Mouse (Mus musculus) hindbrain, embryonic 12.5 days (tissue): ENCODE data around the gene Spata4. TPM values are rescaled to one million over a fixed set of nuclear protein-coding genes. Genes with fewer than 3 reads are reported as not detected.
A peak's percentile ranks its signal among the peaks of the same experiment; 100 is the strongest.

ENCODE experiments used
- ATAC-seq: fragments of 200-750 bp; cut with Nextera tagmentation; 2 replicates; pipeline ENCODE4 v1.8.0; 2017; ENCODE audit warnings: moderate TSS enrichment; ENCODE audit not compliant: low FRiP score
- H3K27ac ChIP-seq: fragments of 300-500 bp; sonication (generic); 2 replicates; pipeline ENCODE4 v1.5.1; 2016; ENCODE audit warnings: mild to moderate bottlenecking
- H3K27me3 ChIP-seq: fragments of 300-500 bp; sonication (generic); 2 replicates; pipeline ENCODE4 v1.6.1; 2016; ENCODE audit warnings: mild to moderate bottlenecking
- H3K36me3 ChIP-seq: fragments of 300-500 bp; sonication (generic); 2 replicates; pipeline ENCODE4 v1.6.1; 2016; ENCODE audit warnings: mild to moderate bottlenecking
- H3K4me1 ChIP-seq: fragments of 300-500 bp; sonication (generic); 2 replicates; pipeline ENCODE4 v1.6.1; 2016
- H3K4me2 ChIP-seq: fragments of 300-500 bp; sonication (generic); replicated peaks from 2 replicates; pipeline ENCODE4 v1.6.1; 2016; ENCODE audit warnings: mild to moderate bottlenecking
- H3K4me3 ChIP-seq: fragments of 300-500 bp; sonication (generic); 2 replicates; pipeline ENCODE4 v1.5.1; 2016; ENCODE audit warnings: mild to moderate bottlenecking
- H3K9ac ChIP-seq: fragments of 300-500 bp; sonication (generic); 2 replicates; pipeline ENCODE4 v1.6.1; 2016; ENCODE audit warnings: mild to moderate bottlenecking, moderate library complexity
- H3K9me3 ChIP-seq: fragments of 300-500 bp; sonication (generic); replicated peaks from 2 replicates; pipeline ENCODE4 v1.6.1; 2016; ENCODE audit warnings: mild to moderate bottlenecking
- WGBS: fragments of 180-500 bp; shearing (Covaris S2); methylation state at CpG from one replicate; pipeline ENCODE4 v1.1.7; 2016; 5-methylcytosine and 5-hydroxymethylcytosine counted together
- polyA plus RNA-seq: library from polyadenylated mRNA; unstranded; fragments of >200 nt; fragmentation: Nextera tagmentation; extraction: Ambion mirVana; gene quantifications from 2 replicates; pipeline ENCODE4 v1.2.1, GENCODE M21; 2016

The Spata4 gene
- 0.44 TPM in 1 of 2 replicates, not detected in the other for polyA plus RNA-seq

- peak; percentile 95 for ATAC-seq
- H3K27ac ChIP-seq = no peak within 1 kb of the TSS
Measured at GRCm38 (mm10) chr8:54600671-54601251, at the start of gene Spata4. Gene Spata4, plus strand, starts transcription at chr8:54600781.

GRCm38 (mm10) chr8:54554921-54555320, 45.7 kb upstream of the Spata4 start:
- WGBS = 87% methylated on average over 2 of the region's 2 CpGs
- Histone ChIP-seq H3K4me3 (no peak overlapping the region), H3K36me3 (no peaks in the 10 kb centered on the region), H3K27me3 (no peaks in the 10 kb centered on the region), H3K27ac (no peak overlapping the region), H3K9ac (no peak overlapping the region), H3K4me2 (no peak overlapping the region), H3K4me1 (no peaks in the 10 kb centered on the region), H3K9me3 (no peaks in the 10 kb centered on the region)
- no peak for ATAC-seq

More at GRCm38 (mm10) chr8:54600671-54601251, at the start of gene Spata4:
- Histone ChIP-seq H3K36me3 (no peaks in the 10 kb centered on the region), H3K4me1 (peaks cover 7% of the 10 kb centered on the region; the same call in 1 of the 2 replicates), H3K4me3 (peak within 1 kb of the TSS; percentile 32), H3K27me3 (no peaks in the 10 kb centered on the region), H3K9ac (0 out of 2 replicates have a peak within 1 kb of the TSS, but pooled peaks have one; percentile 36), H3K4me2 (peak within 1 kb of the TSS; percentile 56), H3K9me3 (no peaks in the 10 kb centered on the region)
- WGBS = 8% methylated on average over 21 of the region's 21 CpGs

GRCm38 (mm10) chr8:54562137-54562536, 38.4 kb upstream of the Spata4 start:
- H3K9ac ChIP-seq = no peak overlapping the region
- WGBS = 81% methylated on average over 4 of the region's 4 CpGs
- no peaks in the 10 kb centered on the region for H3K9me3 ChIP-seq
- H3K4me1 ChIP-seq = no peaks in the 10 kb centered on the region
- no peak overlapping the region for H3K4me3 ChIP-seq
- no peak for ATAC-seq
- no peaks in the 10 kb centered on the region for H3K27me3 ChIP-seq
- no peak overlapping the region for H3K27ac ChIP-seq
- no peak overlapping the region for H3K4me2 ChIP-seq
- H3K36me3 ChIP-seq = no peaks in the 10 kb centered on the region

GRCm38 (mm10) chr8:54565181-54565580, 35.4 kb upstream of the Spata4 start:
- no peak overlapping the region for H3K4me2 ChIP-seq
- ATAC-seq = no peak
- H3K4me1 ChIP-seq = no peaks in the 10 kb centered on the region
- no peak overlapping the region for H3K4me3 ChIP-seq
- no peak overlapping the region for H3K9ac ChIP-seq
- no peaks in the 10 kb centered on the region for H3K9me3 ChIP-seq
- H3K36me3 ChIP-seq = no peaks in the 10 kb centered on the region
- H3K27me3 ChIP-seq = no peaks in the 10 kb centered on the region
- 84% methylated on average over 1 of the region's 1 CpGs for WGBS
- no peak overlapping the region for H3K27ac ChIP-seq

GRCm38 (mm10) chr8:54565603-54566260, 34.8 kb upstream of the Spata4 start:
- no peak for ATAC-seq

DNA sequence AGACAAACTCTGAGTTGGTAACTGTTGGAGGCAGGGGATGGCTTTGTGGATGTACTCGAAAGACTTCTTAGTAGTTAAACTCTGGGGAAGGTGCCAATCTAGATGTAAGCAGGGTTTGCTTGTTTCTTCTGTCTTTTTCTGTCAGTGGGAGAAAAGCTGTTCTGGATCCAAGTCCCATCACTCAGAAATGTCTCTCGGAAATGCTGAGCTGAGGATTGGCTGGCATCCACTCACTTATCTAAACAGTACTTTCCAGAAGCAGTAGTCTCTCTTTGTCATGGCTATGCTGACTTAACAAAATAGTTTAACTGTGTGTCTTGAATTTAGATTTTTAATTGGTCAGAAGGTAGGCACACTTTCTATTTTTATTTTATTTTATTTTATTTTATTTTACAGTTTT, 33.4 kb upstream of the Spata4 start:
- no peaks in the 10 kb centered on the region for H3K27me3 ChIP-seq
- no peak overlapping the region for H3K9ac ChIP-seq
- no peak overlapping the region for H3K4me3 ChIP-seq
- H3K9me3 ChIP-seq = no peaks in the 10 kb centered on the region
- no peaks in the 10 kb centered on the region for H3K4me1 ChIP-seq
- no peak for ATAC-seq
- no peaks in the 10 kb centered on the region for H3K36me3 ChIP-seq
- WGBS = 77% methylated on average over 2 of the region's 2 CpGs
- no peak overlapping the region for H3K27ac ChIP-seq
- H3K4me2 ChIP-seq = no peak overlapping the region

More at GRCm38 (mm10) chr8:54565603-54566260, 34.8 kb upstream of the Spata4 start:
- Histone ChIP-seq H3K27me3 (no peaks in the 10 kb centered on the region), H3K4me3 (no peak overlapping the region), H3K4me1 (no peaks in the 10 kb centered on the region), H3K4me2 (no peak overlapping the region), H3K9ac (no peak overlapping the region), H3K27ac (no peak overlapping the region), H3K36me3 (no peaks in the 10 kb centered on the region), H3K9me3 (no peaks in the 10 kb centered on the region)
- WGBS = 90% methylated on average over 7 of the region's 7 CpGs

GRCm38 (mm10) chr8:54570618-54571609, 29.7 kb upstream of the Spata4 start:
- H3K4me1 ChIP-seq = no peaks in the 10 kb centered on the region
- H3K27ac ChIP-seq = no peak overlapping the region
- ATAC-seq = no peak
- H3K36me3 ChIP-seq = no peaks in the 10 kb centered on the region
- H3K4me2 ChIP-seq = no peak overlapping the region
- H3K9me3 ChIP-seq = no peaks in the 10 kb centered on the region
- 76% methylated on average over 15 of the region's 15 CpGs for WGBS
- no peak overlapping the region for H3K9ac ChIP-seq
- no peaks in the 10 kb centered on the region for H3K27me3 ChIP-seq
- no peak overlapping the region for H3K4me3 ChIP-seq

DNA sequence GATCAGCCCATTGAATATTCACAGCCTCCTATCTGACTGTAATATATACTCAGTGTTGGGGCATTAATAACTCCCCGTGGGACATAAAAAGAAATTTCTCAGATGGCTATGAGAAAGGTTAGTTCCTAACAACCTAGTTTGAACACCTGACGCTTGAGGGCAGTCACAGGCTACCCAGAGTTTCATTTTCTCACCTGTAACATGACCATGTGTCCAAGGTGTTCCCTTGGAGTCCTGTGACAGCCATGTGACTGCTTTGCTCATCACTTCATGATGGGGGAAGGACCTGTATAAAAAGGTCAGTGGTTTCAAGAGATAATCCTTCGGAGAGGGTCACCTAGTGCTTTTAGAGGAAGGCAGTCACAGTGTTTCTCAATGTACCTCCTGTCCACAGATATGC, 19.1 kb upstream of the Spata4 start:
- Histone ChIP-seq H3K36me3 (no peaks in the 10 kb centered on the region), H3K9me3 (no peaks in the 10 kb centered on the region), H3K4me1 (no peaks in the 10 kb centered on the region), H3K4me3 (no peak overlapping the region), H3K9ac (no peak overlapping the region), H3K27ac (no peak overlapping the region), H3K27me3 (no peaks in the 10 kb centered on the region), H3K4me2 (no peak overlapping the region)
- WGBS = 83% methylated on average over 3 of the region's 3 CpGs
- no peak for ATAC-seq

DNA sequence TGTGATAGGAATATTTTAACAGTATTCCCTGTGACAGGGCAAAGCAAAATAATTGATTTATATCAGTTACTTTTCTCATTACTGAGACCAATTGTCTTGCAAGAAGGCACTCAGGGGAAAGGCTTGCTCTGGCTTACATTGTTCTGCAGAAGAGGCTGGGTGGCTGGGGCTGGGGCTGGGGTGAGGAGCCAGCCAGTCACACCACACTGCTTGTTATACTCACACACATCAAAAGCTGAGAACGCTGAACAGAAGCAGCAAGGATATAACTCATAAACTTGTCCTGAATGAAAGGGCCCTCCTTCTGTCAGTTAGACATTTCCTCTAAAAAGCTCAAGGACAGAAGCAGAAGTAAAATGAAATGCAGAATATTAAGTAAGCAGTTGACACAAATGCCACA, 17.7 kb upstream of the Spata4 start:
- Histone ChIP-seq H3K4me1 (no peaks in the 10 kb centered on the region), H3K4me3 (no peak overlapping the region), H3K27me3 (no peaks in the 10 kb centered on the region), H3K27ac (no peak overlapping the region), H3K36me3 (no peaks in the 10 kb centered on the region), H3K9ac (no peak overlapping the region), H3K4me2 (no peak overlapping the region), H3K9me3 (no peaks in the 10 kb centered on the region; the same call in 1 of the 2 replicates)
- 67% methylated on average over 1 of the region's 1 CpGs for WGBS
- ATAC-seq = no peak

GRCm38 (mm10) chr8:54594634-54595033, 5.9 kb upstream of the Spata4 start:
- no peak for ATAC-seq
- H3K36me3 ChIP-seq = no peaks in the 10 kb centered on the region
- no peaks in the 10 kb centered on the region for H3K9me3 ChIP-seq
- no peak overlapping the region for H3K27ac ChIP-seq
- H3K4me3 ChIP-seq = no peak overlapping the region
- H3K4me1 ChIP-seq = no peaks in the 10 kb centered on the region
- H3K4me2 ChIP-seq = no peak overlapping the region
- 88% methylated on average over 5 of the region's 5 CpGs for WGBS
- no peaks in the 10 kb centered on the region for H3K27me3 ChIP-seq
- no peak overlapping the region for H3K9ac ChIP-seq

GRCm38 (mm10) chr8:54596051-54596450, 4.5 kb upstream of the Spata4 start:
- H3K4me2 ChIP-seq = no peak overlapping the region
- H3K36me3 ChIP-seq = no peaks in the 10 kb centered on the region
- peaks cover 7% of the 10 kb centered on the region; the same call in 1 of the 2 replicates for H3K4me1 ChIP-seq
- H3K27me3 ChIP-seq = no peaks in the 10 kb centered on the region
- no peak overlapping the region for H3K27ac ChIP-seq
- no peaks in the 10 kb centered on the region for H3K9me3 ChIP-seq
- 48% methylated on average over 2 of the region's 2 CpGs for WGBS
- no peak overlapping the region for H3K4me3 ChIP-seq
- no peak overlapping the region for H3K9ac ChIP-seq
- no peak for ATAC-seq

GRCm38 (mm10) chr8:54596940-54597339, 3.6 kb upstream of the Spata4 start:
- no peak overlapping the region for H3K4me3 ChIP-seq
- H3K9me3 ChIP-seq = no peaks in the 10 kb centered on the region
- no peaks in the 10 kb centered on the region for H3K36me3 ChIP-seq
- ATAC-seq = no peak
- no peaks in the 10 kb centered on the region for H3K27me3 ChIP-seq
- WGBS = 78% methylated on average over 2 of the region's 2 CpGs
- no peak overlapping the region for H3K27ac ChIP-seq
- peaks cover 7% of the 10 kb centered on the region; the same call in 1 of the 2 replicates for H3K4me1 ChIP-seq
- H3K4me2 ChIP-seq = no peak overlapping the region
- H3K9ac ChIP-seq = no peak overlapping the region
